26 mouse cellular contexts compared by ENCODE assay signal in the genomic region with DNA sequence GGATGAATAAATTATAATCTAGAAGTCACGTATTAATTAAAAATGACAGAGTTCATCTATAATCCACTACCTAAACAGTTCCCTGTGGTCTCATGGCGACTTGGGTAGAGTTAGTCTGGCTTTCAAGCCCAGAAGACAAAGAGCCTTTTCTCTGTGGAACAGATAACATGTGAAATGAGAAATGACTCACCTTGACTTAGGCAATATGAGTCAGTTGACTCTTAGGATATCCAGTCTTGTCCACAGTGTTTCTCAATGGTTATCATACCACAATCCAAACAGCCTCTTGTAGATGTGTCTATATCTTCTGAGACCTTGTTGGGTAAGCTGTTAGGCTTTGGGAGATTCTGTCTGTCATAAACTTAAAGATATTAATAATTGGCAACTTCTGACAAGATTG. TPM values are rescaled to one million over a fixed set of nuclear protein-coding genes. Genes with fewer than 3 reads are reported as not detected.
DNase-seq lines count a peak whose midpoint lies in the region; ATAC-seq lines count a peak whose summit lies in the region.
"Had no signal": no experiment of that assay in that cellular context is flagged by ENCODE, and none has a peak within 500 bp of the region (broad histone marks: within the 10 kb centered on the region; RNA-seq: fewer than 3 reads in every experiment).

No protein-coding gene starts in this region.

- intact Hi-C loops in heart, postnatal 14 days (cut with DNase I) = no loop called here

- H3K27ac ChIP-seq in heart, embryonic 11.5 days (ENCODE audit: low read depth, low read length) = no peak overlapping the region
- H3K27ac ChIP-seq: forebrain, embryonic 12.5 days; forebrain, embryonic 15.5 days; heart, embryonic 15.5 days; hindbrain, embryonic 14.5 days; hindbrain, postnatal 0 days had no signal

- no peaks in the 10 kb centered on the region for H3K36me3 ChIP-seq in heart, embryonic 11.5 days (ENCODE audit: control insufficient read depth, insufficient read depth, low read length)
- H3K36me3 ChIP-seq: forebrain, embryonic 12.5 days; forebrain, embryonic 15.5 days; G1E; heart, embryonic 12.5 days; heart, embryonic 15.5 days had no signal

- no peak overlapping the region for H3K4me2 ChIP-seq in heart, embryonic 11.5 days
- H3K4me2 ChIP-seq: forebrain, embryonic 12.5 days; forebrain, embryonic 15.5 days; heart, embryonic 12.5 days; heart, embryonic 15.5 days; hindbrain, embryonic 14.5 days had no signal

- H3K4me1 ChIP-seq in heart, embryonic 11.5 days (ENCODE audit: control insufficient read depth, insufficient read depth, low read length) = no peaks in the 10 kb centered on the region
- H3K4me1 ChIP-seq: forebrain, embryonic 12.5 days; forebrain, embryonic 15.5 days; heart, embryonic 12.5 days; heart, embryonic 15.5 days had no signal

- H3K4me3 ChIP-seq in heart, embryonic 11.5 days (ENCODE audit: low read depth, low read length) = no peak overlapping the region
- H3K4me3 ChIP-seq: forebrain, embryonic 12.5 days; forebrain, embryonic 15.5 days; heart, embryonic 12.5 days; heart, embryonic 15.5 days had no signal

- no peaks in the 10 kb centered on the region for H3K9me3 ChIP-seq in heart, embryonic 11.5 days (replicated peaks; ENCODE audit: control insufficient read depth, low read length)
- H3K9me3 ChIP-seq: forebrain, embryonic 12.5 days; forebrain, embryonic 15.5 days; G1E; heart, embryonic 15.5 days had no signal

- 49% methylated on average over 2 of the region's 2 CpGs for WGBS in heart, embryonic 11.5 days (ENCODE audit: insufficient replicate concordance)

- no peak overlapping the region for H3K9ac ChIP-seq in heart, embryonic 11.5 days (ENCODE audit: low read depth, low read length)
- H3K9ac ChIP-seq: forebrain, embryonic 12.5 days; forebrain, embryonic 15.5 days; heart, embryonic 12.5 days; heart, embryonic 15.5 days; hindbrain, embryonic 14.5 days had no signal

- ATAC-seq in megakaryocyte progenitor cell, adult 5-6 weeks (replicated peaks; ENCODE audit: poor library complexity) = peak; percentile 28; the same call in 1 of the 2 replicates
- no peak for ATAC-seq in heart, embryonic 11.5 days (replicated peaks; ENCODE audit: insufficient number of reproducible peaks, low FRiP score, low TSS enrichment)
- ATAC-seq: forebrain, embryonic 15.5 days; hindbrain, postnatal 0 days; intestine, postnatal 0 days had no signal

- peak; percentile 89 for DNase-seq in 416B (ENCODE audit: low read depth)
- peak; percentile 61 for DNase-seq in NIH3T3 (ENCODE audit: low read depth)
- peak; percentile 59 for DNase-seq in fibroblast of lung, adult 2 months (ENCODE audit: low read depth)
- no peak for DNase-seq in left cerebral cortex, adult 11 months (ENCODE audit: low spot score)
- no peak for DNase-seq in heart, postnatal 14 days
- DNase-seq: adrenal gland, adult 2 months; adrenal gland, postnatal 14 days; cerebellum, adult 11-12 months; cerebellum, adult 8-10 months; cerebellum, postnatal 10 days; cerebellum, postnatal 36 days; gastrocnemius, postnatal 10 days; gastrocnemius, postnatal 36 days; heart, postnatal 10 days; heart, postnatal 4 days; kidney, adult 2 months had no signal

- no peaks in the 10 kb centered on the region for H3K27me3 ChIP-seq in heart, embryonic 11.5 days (ENCODE audit: control insufficient read depth, insufficient read depth, low read length)
- H3K27me3 ChIP-seq: forebrain, embryonic 12.5 days; forebrain, embryonic 15.5 days; heart, embryonic 12.5 days had no signal

RNA-seq across cellular contexts. Expression of gene Tnfrsf26, which starts 3.0 kb away (rescaled TPM):
- total RNA-seq in megakaryocyte progenitor cell, adult 5-6 weeks (2015) = 28.1 and 31.6 TPM in 2 replicates
- total RNA-seq in megakaryocyte progenitor cell, adult 5-6 weeks (2017) = 20.1 and 20.5 TPM in 2 replicates
- 0.16 and 0.84 TPM in 2 replicates for polyA plus RNA-seq in heart, embryonic 11.5 days (2014; fragmentation: Nextera tagmentation; extraction: Ambion mirVana)
- total RNA-seq in heart, postnatal 14 days (2021) = under 1 TPM; 0.71 to 0.76 TPM
- polyA plus RNA-seq: G1E had no signal

RNA-seq across cellular contexts. Expression of gene Tnfrsf22, which starts 18.0 kb away (rescaled TPM):
- 8.3 and 13.6 TPM in 2 replicates for total RNA-seq in megakaryocyte progenitor cell, adult 5-6 weeks (2015)
- 2.8 and 5.7 TPM in 2 replicates for total RNA-seq in megakaryocyte progenitor cell, adult 5-6 weeks (2017)
- 4.7 and 5.0 TPM in 2 replicates for polyA plus RNA-seq in heart, embryonic 11.5 days (2014; fragmentation: Nextera tagmentation; extraction: Ambion mirVana)
- total RNA-seq in heart, postnatal 14 days (2021) = 1 to 10 TPM; 2.5 to 2.9 TPM
- polyA plus RNA-seq: G1E had no signal

RNA-seq across cellular contexts. Expression of gene Cars, which starts 31.6 kb away (rescaled TPM):
- 40.3 and 55.4 TPM in 2 replicates for total RNA-seq in megakaryocyte progenitor cell, adult 5-6 weeks (2015)
- 47.5 and 74.5 TPM in 2 replicates for total RNA-seq in megakaryocyte progenitor cell, adult 5-6 weeks (2017)
- polyA plus RNA-seq in heart, embryonic 11.5 days (2014; fragmentation: Nextera tagmentation; extraction: Ambion mirVana) = 27.9 and 30.6 TPM in 2 replicates
- total RNA-seq in heart, postnatal 14 days (2021) = 10 to 100 TPM; 20.0 to 21.2 TPM

RNA-seq across cellular contexts. Expression of gene Tnfrsf23, which starts 54.2 kb away (rescaled TPM):
- 3.9 and 5.8 TPM in 2 replicates for total RNA-seq in megakaryocyte progenitor cell, adult 5-6 weeks (2015)
- 0.20 and 2.1 TPM in 2 replicates for total RNA-seq in megakaryocyte progenitor cell, adult 5-6 weeks (2017)
- polyA plus RNA-seq in heart, embryonic 11.5 days (2014; fragmentation: Nextera tagmentation; extraction: Ambion mirVana) = 1.1 and 2.6 TPM in 2 replicates
- 1 to 10 TPM; 1.4 to 1.5 TPM for total RNA-seq in heart, postnatal 14 days (2021)
- polyA plus RNA-seq: G1E had no signal

Comparison
In these comparisons a context has a peak if more than half of its experiments do, and no peak if none do; other contexts are left out.
1. DNase-seq: peak in 416B (single experiment), NIH3T3 (single experiment) and fibroblast of lung, adult 2 months (single experiment); none in left cerebral cortex, adult 11 months (single experiment) and heart, postnatal 14 days (0 of 2).
2. RNA of gene Tnfrsf26, which starts 3.0 kb away (total RNA-seq): 20.1 to 31.6 TPM in megakaryocyte progenitor cell, adult 5-6 weeks; 0.71 to 0.76 TPM in heart, postnatal 14 days; every median in the first group is over 10 times any median in the second.